Mouse (Mus musculus): Measurements from ENCODE around the gene Rnf212b.

Gene Rnf212b

DNA sequence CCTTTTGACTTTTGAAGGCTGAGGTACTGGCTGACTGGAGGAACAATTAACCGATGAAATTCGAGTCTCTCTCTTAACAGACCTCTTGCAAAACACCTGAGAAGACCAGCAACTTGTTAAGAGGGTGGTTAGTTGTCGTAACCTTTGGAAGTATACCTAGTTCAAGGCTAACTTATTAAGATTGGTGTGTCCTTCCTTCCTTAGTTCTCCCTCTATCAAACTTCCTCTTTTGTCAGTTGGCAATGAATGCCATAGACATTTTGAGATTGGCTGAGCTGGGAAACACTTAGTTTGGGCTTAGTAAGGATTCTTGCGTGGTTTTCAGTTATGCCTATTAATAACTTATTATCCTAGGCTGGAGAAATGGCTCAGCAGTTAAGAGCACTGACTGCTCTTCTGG is 54.1 kb downstream of the Rnf212b start:
- no peak for DNase-seq (ENCODE audit: extremely low spot score, low read depth, low spot score)

DNA sequence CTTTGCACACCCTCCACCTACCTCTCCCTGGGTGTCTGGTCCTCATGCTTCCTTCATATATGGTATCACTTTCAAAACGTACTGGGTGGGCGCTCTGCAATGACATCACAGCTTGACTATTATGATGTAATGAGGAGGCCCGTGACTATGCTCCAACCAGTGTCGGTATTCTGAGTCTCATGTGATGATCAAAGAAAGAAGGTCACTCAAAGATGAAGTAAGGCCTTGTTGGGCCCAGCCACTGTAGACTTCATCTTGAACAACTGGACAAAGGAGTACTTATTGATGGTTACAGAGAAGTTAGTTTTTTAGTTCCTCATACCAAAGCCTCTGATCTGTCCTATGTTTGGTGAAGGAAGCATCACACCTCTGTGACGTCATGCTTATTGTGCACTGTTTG is 56.9 kb downstream of the Rnf212b start, which contains the start of gene Homez:
TSS of gene Homez (minus strand) at position 101 of the 400 bp plus-strand sequence.
- no peak for DNase-seq (ENCODE audit: extremely low spot score, low read depth, low spot score)

DNA sequence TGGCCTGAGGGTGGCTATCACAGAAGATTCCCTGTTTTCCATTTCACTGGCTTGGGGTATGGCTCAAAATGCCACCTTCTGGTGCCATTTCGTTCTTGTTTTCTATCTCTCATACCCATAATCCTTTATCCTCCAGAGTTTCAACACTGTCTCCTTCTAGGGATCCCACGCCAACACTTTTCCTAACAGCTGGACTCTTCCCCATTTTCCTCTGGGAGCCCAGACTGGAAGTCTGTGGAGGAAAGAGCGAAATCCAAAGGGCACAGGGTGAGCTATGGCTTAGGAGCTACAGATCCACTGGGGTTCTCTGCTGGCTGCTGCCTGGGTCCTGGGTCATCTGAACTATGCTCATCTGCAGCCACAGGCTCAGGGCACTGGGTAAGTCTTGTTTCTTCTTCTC is 60.2 kb downstream of the Rnf212b start:
- DNase-seq (ENCODE audit: extremely low spot score, low read depth, low spot score) = no peak

DNA sequence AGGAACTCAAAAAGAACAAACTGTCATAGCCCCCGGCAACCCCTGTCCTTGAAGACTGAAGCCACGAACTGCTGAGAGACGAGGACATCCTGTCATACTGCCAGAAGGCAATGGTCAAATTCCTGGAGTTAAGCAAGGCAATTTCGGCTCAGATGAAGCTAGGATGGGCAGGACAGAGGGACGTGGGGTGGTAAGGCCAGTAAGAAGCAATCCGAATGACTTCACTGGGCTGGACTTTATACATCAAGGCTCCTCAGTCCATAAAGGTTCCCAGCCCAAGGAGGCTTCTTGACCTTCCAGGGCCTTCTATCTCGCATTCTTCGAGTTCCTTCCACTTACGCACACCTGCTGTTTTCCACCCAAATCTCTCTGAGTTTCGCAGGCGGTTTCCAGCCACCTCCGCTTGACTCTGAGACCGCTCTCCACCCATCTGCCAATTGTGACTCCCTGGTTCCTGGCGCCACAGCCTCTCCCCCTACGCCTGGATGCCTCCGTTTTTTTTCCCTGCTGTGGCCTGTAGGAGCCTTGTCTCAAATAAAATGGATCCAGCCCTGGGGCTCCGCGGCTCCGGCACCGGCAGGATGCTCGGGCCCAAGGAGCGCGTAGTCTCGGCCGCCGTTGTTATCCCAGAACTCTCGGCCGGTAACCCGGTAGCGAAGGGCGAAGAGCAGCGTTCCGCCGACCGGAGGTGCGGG is 62.0 kb downstream of the Rnf212b start:
- DNase-seq (ENCODE audit: extremely low spot score, low read depth, low spot score) = no peak

DNA sequence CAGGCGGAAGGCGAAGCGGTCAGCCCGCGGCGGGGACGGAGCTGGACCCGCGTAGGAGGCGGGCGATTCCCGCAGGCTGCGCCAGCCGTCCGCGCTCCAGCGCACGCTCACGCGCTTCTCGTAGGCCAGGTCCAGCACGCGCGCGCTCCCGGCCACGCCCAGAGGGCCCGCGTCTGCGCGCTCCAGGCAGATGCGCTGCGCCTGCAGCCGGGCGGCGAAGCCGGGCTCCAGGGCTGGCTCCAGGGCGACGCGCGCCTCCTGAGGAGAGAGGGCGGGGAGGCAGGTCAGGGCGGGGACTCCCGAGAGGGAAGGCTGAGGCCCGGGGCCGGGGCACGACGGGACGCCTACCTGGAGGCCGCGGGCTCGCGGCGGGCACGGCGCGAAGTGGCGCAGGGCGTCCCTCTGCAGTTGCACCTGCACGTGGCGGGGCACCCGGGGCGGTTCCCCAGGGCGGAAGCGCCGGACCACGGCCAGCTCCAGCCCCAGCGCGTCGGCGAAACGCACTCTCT is 62.7 kb downstream of the Rnf212b start:
- no peak for DNase-seq (ENCODE audit: extremely low spot score, low read depth, low spot score)

DNA sequence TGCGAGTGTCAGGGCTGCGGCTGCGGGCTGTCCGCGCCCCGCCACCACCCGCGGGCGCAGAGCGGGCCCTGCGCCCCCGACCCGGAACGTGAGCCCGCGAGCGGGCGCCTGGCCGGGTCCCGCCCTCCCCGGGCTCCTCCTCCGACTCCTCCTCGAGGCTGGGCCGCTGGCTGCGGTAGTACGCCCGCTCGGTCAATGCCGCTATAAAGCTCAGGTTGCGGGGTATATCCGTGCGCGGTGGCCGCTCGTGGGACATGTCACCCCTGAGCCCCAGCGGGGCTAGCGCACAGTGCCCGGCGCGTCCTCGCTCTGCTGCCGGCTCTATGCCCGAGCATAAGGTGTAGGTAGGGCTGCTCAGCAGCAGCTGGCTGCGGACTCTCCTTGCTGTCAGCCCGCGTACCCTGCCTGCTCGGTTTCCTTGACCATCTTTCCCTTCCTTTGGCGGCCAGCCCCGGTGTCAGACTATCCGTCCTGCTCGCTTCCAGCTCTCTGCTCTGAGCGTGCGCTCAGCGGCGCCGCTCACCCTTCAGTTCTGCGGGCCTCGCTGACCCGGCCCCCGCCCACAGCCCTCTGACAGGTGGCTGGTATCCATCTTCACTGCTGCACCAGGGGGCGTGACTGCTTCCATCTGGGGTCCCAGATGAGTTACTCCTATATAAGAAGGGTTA is 63.2 kb downstream of the Rnf212b start, which contains the start of gene Ppp1r3e:
TSS of gene Ppp1r3e (minus strand) at position 503 of the 668 bp plus-strand sequence.
- no peak for DNase-seq (ENCODE audit: extremely low spot score, low read depth, low spot score)

DNA sequence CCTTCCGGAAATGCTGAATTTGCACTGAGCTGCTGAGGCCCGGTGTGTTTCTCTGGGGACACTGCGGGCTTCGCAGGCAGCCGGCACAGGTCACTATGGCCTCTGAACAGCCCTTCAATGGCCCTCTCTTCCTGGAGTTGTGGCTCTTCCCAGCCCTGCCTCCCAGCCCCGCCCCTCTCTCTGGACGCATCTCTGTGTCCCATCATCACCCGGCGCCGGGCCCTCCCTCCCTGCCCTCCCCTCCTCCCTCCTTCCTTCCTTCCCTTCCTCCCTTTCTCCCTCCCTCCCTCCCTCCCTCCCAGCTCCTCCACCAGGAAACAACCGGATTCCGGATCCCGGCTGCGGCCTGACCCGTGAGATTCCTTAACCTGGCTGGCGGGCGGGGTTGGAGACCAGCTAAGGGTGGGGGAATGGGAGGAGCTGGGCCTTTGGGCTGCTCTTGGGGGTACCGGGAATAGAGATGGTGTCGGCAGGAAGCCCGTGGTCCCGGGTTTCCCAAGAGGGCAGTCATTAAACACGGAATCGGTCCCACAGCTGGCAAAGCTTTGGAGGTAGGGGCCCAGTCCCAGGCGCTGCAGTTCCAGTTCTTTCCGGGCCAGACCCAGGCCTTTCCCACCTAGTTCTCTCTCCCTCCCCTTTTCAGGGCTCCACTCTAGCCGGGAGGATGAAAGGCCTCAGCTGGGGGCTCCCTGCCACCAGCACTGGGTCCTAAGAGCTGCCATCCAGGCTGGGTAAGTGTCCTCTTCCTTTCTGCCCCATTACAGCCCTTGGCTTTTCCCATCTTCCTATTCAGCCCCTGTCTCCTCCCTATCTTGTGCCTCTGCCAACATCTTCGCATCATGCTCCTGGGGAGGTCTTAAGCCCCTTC is 69.4 kb downstream of the Rnf212b start, which contains the start of the genes Bcl2l2 and Gm20521:
TSS of gene Bcl2l2 (plus strand) at position 224 of the 868 bp plus-strand sequence.
TSS of gene Gm20521 (plus strand) at position 288 of the 868 bp plus-strand sequence.
- no peak for DNase-seq (ENCODE audit: extremely low spot score, low read depth, low spot score)

DNA sequence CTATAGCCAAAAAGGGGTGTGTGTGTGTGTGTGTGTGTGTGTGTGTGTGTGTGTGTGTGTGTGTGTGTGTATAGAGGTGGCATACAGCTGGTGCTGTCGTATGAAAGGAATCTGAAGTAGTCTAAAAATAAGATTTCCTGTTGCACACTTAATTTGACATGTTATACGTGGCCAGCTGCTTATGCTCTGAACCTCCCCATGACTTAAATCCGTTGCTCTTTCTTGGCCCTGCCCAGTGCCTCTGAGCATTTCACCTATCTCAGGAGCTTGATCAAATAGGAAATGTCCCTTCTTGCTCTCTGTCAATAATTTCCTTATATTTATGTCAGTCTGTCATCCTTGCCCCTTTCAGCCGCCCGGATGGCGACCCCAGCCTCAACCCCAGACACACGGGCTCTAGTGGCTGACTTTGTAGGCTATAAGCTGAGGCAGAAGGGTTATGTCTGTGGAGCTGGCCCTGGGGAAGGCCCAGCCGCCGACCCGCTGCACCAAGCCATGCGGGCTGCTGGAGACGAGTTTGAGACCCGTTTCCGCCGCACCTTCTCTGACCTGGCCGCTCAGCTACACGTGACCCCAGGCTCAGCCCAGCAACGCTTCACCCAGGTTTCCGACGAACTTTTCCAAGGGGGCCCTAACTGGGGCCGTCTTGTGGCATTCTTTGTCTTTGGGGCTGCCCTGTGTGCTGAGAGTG is 70.2 kb downstream of the Rnf212b start:
- DNase-seq (ENCODE audit: extremely low spot score, low read depth, low spot score) = no peak

DNA sequence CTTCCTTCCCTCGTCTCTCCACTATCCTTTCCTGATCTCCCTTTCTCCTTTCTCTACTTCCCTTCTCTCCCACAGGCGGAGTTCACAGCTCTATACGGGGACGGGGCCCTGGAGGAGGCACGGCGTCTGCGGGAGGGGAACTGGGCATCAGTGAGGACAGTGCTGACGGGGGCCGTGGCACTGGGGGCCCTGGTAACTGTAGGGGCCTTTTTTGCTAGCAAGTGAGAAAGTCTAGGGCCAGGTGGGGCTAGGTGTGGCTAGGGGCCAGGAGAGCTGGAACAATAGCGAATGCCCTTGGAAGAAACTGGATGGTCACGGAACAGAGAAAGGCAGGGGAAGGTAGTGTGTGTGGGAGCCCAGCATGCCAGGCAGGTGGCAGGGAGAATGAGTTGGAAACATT is 71.4 kb downstream of the Rnf212b start:
- no peak for DNase-seq (ENCODE audit: extremely low spot score, low read depth, low spot score)

DNA sequence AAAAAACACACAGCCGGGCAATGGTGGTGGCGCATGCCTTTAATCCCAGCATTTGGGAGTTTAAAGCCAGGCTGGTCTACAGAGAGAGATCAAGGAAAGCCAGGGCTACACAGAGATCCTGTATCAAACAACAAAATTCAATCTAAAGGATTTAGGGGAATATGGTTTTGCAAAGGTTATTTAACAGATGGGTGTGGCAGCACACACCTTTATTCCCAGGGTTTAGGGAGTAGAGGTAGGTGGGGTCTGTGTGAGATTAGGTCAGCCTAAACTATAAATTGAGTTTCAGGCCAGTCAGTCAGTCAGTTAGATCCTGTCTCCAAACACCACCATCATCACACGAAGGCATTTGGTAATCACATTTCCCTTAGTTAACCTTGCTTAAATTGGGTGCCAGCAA is 78.3 kb downstream of the Rnf212b start, which contains the start of gene Pabpn1:
TSS of gene Pabpn1 (plus strand) at position 301 of the 400 bp plus-strand sequence.
- no peak for DNase-seq (ENCODE audit: extremely low spot score, low read depth, low spot score)

DNA sequence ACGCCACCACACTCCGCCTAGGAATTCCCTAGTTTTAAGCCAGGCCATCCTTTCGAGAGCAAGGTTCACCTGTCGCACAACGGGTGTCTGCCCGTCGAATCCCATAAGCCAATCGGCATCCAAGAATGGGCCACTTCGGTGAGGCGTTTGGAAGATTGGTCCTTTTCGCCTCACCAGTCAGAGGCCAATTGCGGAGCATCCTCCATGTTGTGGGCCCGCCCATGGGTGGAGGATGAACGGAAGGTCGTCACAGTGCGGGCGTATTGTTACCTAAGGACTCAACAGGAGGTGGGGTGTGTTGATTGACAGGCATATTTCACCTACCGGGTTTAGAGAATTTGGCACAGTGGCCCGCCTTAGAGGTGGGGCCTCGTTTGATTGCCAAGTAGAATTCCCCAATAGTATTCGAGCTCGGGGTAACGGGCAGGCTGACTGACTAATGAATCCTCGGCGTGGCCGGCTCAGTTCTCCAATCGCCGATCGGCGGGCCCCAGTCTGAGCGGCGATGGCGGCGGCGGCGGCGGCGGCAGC is 79.8 kb downstream of the Rnf212b start:
- DNase-seq (ENCODE audit: extremely low spot score, low read depth, low spot score) = peak; percentile 99

DNA sequence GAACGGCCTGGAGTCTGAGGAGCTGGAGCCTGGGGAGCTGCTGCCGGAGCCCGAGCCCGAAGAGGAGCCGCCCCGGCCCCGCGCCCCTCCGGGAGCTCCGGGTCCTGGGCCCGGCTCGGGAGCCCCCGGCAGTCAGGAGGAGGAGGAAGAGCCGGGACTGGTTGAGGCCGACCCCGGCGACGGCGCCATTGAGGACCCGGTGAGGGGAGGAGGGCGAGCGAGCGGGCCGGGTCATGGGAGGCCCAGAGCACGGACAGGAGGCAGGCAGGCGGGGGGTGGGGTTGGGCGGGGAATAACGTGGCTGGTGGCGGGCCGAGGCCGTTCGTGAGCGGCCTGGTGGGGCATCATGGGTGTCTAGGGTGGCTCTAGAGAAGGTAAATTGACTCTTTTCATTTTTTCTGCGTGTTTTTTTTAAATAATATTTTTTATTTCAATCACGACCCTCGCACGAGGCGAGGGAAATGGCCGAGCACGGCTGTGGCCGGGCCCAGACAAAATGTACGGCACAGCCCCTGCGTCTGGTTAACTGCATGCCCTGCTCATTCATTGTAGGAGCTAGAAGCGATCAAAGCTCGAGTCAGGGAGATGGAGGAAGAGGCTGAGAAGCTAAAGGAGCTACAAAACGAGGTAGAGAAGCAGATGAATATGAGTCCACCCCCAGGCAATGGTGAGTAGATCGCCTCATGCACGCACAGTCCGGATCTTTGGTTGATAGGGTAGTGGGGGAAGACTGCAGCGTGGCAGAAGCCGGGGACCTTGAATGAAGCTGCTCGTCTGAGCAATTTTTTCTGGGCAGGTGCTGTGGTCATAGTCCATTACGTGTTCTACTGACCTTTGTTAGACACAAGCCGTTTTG is 80.6 kb downstream of the Rnf212b start:
- no peak for DNase-seq (ENCODE audit: extremely low spot score, low read depth, low spot score)

DNA sequence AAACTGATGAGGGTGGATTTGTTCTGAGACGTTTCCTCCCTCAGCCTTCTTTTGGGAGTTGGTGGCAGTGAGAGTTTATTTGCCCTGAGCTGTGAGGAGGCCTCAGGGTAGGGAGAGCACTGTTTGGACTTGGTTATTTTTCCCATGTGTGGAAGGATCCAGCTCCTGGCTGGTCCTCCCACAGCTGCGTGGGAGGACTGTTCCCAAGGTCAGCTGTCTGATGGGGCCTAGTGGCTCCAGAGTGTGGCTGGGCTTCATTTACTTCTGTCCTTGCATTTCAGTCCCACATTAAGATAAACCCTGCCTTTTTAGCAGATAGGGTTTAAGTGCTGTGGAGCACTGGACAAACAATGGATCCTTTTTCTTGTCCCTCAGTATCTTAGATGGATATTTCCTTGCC is 83.5 kb downstream of the Rnf212b start:
- DNase-seq (ENCODE audit: extremely low spot score, low read depth, low spot score) = no peak

DNA sequence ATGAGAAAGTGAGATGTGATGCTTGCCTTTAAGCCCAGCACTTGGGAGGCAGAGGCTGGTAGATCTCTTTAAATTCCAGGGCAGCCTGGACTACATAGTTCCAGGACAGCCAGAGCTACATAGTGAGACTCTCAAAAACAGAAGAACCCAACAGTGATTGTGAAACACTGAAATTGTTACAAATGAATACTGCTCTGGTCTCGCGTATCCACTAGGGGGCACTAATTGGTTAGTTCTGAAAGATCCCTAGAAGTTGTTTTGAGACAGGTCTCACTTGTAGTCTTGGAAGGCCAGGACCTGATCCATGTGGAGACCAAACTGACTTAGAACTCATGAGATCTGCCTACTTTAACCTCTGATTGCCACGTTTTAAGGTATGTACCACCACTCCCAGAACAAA is 86.4 kb downstream of the Rnf212b start:
- no peak for DNase-seq (ENCODE audit: extremely low spot score, low read depth, low spot score)

DNA sequence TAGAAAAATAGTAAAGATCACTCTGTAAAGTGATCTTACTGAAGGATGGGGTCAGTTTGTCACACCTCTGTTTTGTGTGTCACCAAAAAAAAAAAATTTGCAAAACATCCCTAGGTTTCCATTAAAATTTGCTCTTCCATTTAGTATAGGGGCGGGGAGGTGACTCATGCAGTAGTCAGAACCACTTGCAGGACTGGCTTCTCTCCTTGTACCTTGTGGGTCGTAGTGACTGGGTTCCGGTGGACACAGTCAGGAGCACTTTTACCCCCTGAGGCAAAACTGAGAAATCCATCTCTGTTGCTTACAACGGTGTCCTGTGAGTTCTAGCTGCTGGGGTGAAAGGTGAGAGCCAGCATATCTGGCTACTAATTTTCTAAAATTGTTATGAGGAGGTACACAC is 89.7 kb downstream of the Rnf212b start:
- DNase-seq (ENCODE audit: extremely low spot score, low read depth, low spot score) = no peak
